Mouse (Mus musculus) cerebellum, adult 11 months (tissue): ENCODE data around the gene Syde2.
"Not testable (repeated sequence)": the region's sequence is repeated elsewhere in the genome, so short reads cannot be mapped to it uniquely, and the experiment has no call there.

Source experiments
- DNase-seq: peaks from one replicate; pipeline ENCODE4 v3.0.0; 2022

Syde2 gene

GRCm38 (mm10) chr3:145969031-145969501 is 18.6 kb upstream of the Syde2 start:
- DNase-seq: no peak

GRCm38 (mm10) chr3:145971501-145971900 is 16.2 kb upstream of the Syde2 start:
- DNase-seq: no peak

- DNase-seq: no peak
Measured at GRCm38 (mm10) chr3:145974986-145975385, 12.7 kb upstream of the Syde2 start.

- no peak for DNase-seq
Measured at GRCm38 (mm10) chr3:145985333-145985925, 2.2 kb upstream of the Syde2 start.

GRCm38 (mm10) chr3:145986317-145987001 is 1.2 kb upstream of the Syde2 start:
- DNase-seq: no peak

GRCm38 (mm10) chr3:145987970-145988683 is 457 bp downstream of the Syde2 start:
- DNase-seq: peak; percentile 8

GRCm38 (mm10) chr3:145988684-145989575 is 1.3 kb downstream of the Syde2 start:
- DNase-seq: no peak

- no peak for DNase-seq
Measured at GRCm38 (mm10) chr3:145989576-145990081, 2.0 kb downstream of the Syde2 start.

- DNase-seq: no peak
Measured at GRCm38 (mm10) chr3:145991130-145991529, 3.5 kb downstream of the Syde2 start.

GRCm38 (mm10) chr3:145991976-145992730 is 4.5 kb downstream of the Syde2 start:
- DNase-seq: no peak

- no peak for DNase-seq
Measured at GRCm38 (mm10) chr3:145992796-145993195, 5.1 kb downstream of the Syde2 start.

- no peak for DNase-seq
Measured at GRCm38 (mm10) chr3:145993481-145994201, 6.0 kb downstream of the Syde2 start.

- no peak for DNase-seq
Measured at GRCm38 (mm10) chr3:145995489-145995888, 7.8 kb downstream of the Syde2 start.

GRCm38 (mm10) chr3:145996539-145996938 is 8.9 kb downstream of the Syde2 start:
- not testable (repeated sequence) for DNase-seq

- DNase-seq: no peak
Measured at GRCm38 (mm10) chr3:146004347-146005051, 16.8 kb downstream of the Syde2 start.

GRCm38 (mm10) chr3:146007872-146008271 is 20.2 kb downstream of the Syde2 start:
- DNase-seq: no peak

GRCm38 (mm10) chr3:146009859-146010645 is 22.4 kb downstream of the Syde2 start:
- DNase-seq: no peak

GRCm38 (mm10) chr3:146010751-146011150 is 23.1 kb downstream of the Syde2 start:
- DNase-seq: no peak

GRCm38 (mm10) chr3:146011544-146012218 is 24.0 kb downstream of the Syde2 start:
- no peak for DNase-seq
